Mouse (Mus musculus) hindbrain, postnatal 0 days (tissue): Measurements from ENCODE around the gene Tmem30b. TPM values are rescaled to one million over a fixed set of nuclear protein-coding genes. Genes with fewer than 3 reads are reported as not detected.

Experiments used
- ATAC-seq: fragments of 200-750 bp; cut with Nextera tagmentation; 2 replicates; pipeline ENCODE4 v1.8.0; 2017; ENCODE audit warnings: mild to moderate bottlenecking, moderate TSS enrichment, moderate library complexity
- DNase-seq: peaks from one replicate; pipeline ENCODE4 v3.0.0-alpha.2; 2015; ENCODE audit warnings: low spot score
- H3K27ac ChIP-seq: fragments of 300-500 bp; sonication (generic); 2 replicates; pipeline ENCODE4 v1.5.1; 2014; ENCODE audit warnings: mild to moderate bottlenecking
- H3K27me3 ChIP-seq: fragments of 300-500 bp; sonication (generic); 2 replicates; pipeline ENCODE4 v1.6.1; 2014; ENCODE audit warnings: low read length, mixed read lengths; ENCODE audit not compliant: insufficient read depth
- H3K36me3 ChIP-seq: fragments of 300-500 bp; sonication (generic); 2 replicates; pipeline ENCODE4 v1.6.1; 2014; ENCODE audit warnings: low read length, mixed read lengths; ENCODE audit not compliant: insufficient read depth
- H3K4me1 ChIP-seq: fragments of 300-500 bp; sonication (generic); 2 replicates; pipeline ENCODE4 v1.6.1; 2014; ENCODE audit warnings: antibody characterized with exemption, low read length, mixed read lengths; ENCODE audit not compliant: insufficient read depth
- H3K4me2 ChIP-seq: fragments of 300-500 bp; sonication (generic); 2 replicates; pipeline ENCODE4 v1.6.1; 2014; ENCODE audit warnings: low read depth, mild to moderate bottlenecking, low read length, moderate library complexity, mixed read lengths
- H3K4me3 ChIP-seq: fragments of 300-500 bp; sonication (generic); 2 replicates; pipeline ENCODE4 v1.5.1; 2014; ENCODE audit warnings: low read length
- H3K9ac ChIP-seq: fragments of 300-500 bp; sonication (generic); replicated peaks from 2 replicates; pipeline ENCODE4 v1.6.1; 2014; ENCODE audit warnings: mild to moderate bottlenecking, low read length, moderate library complexity, mixed read lengths
- H3K9me3 ChIP-seq: fragments of 300-500 bp; sonication (generic); 2 replicates; pipeline ENCODE4 v1.6.1; 2016; ENCODE audit warnings: low read length, mixed read lengths
- CTCF ChIP-seq: IDR thresholded peaks from 2 replicates; pipeline ENCODE4 v1.5.1; 2016; ENCODE audit warnings: antibody characterized with exemption, control low read depth, low read depth
- WGBS: fragments of 180-500 bp; shearing (Covaris S2); extraction: QIAGEN DNeasy Blood & Tissue Kit; methylation state at CpG from one replicate; pipeline ENCODE4 v1.1.7; 2014; 5-methylcytosine and 5-hydroxymethylcytosine counted together
- polyA plus RNA-seq: library from polyadenylated mRNA; unstranded; fragments of >200 nt; fragmentation: Nextera tagmentation; extraction: Ambion mirVana; gene quantifications from 2 replicates; pipeline ENCODE4 v1.2.1, GENCODE M21; 2015
- total RNA-seq: library from RNA; depleted of rRNA; stranded (reverse); fragments of >200 nt; gene quantifications from 2 replicates; pipeline ENCODE4 v1.2.3, GENCODE M21; 2014; rRNA removed

The Tmem30b gene
- total RNA-seq = 0.25 and 0.42 TPM in 2 replicates
- 0.33 and 0.47 TPM in 2 replicates for polyA plus RNA-seq

GRCm38 (mm10) chr12:73546086-73546711, at the start of gene Tmem30b:
Gene Tmem30b, minus strand, starts transcription at chr12:73546392.
- TF ChIP-seq CTCF = no peak
- Histone ChIP-seq H3K4me2 (peak within 1 kb of the TSS; percentile 45), H3K9ac (no peak within 1 kb of the TSS), H3K4me3 (peak within 1 kb of the TSS; percentile 30), H3K36me3 (no peaks in the 10 kb centered on the region), H3K27ac (no peak within 1 kb of the TSS), H3K4me1 (no peaks in the 10 kb centered on the region; the same call in 1 of the 2 replicates), H3K9me3 (no peaks in the 10 kb centered on the region), H3K27me3 (peaks cover 74% of the 10 kb centered on the region)
- ATAC-seq = peak; percentile 24; the same call in 1 of the 2 replicates
- DNase-seq = no peak
- 4% methylated on average over 47 of the region's 61 CpGs for WGBS

GRCm38 (mm10) chr12:73595226-73595625, 49.0 kb upstream of the Tmem30b start:
- H3K9me3 ChIP-seq = no peaks in the 10 kb centered on the region

GRCm38 (mm10) chr12:73594177-73594745, 48.1 kb upstream of the Tmem30b start:
- Histone ChIP-seq H3K4me3 (no peak overlapping the region), H3K9ac (no peak overlapping the region), H3K4me1 (no peaks in the 10 kb centered on the region), H3K27ac (no peak overlapping the region), H3K4me2 (no peak overlapping the region), H3K27me3 (no peaks in the 10 kb centered on the region), H3K9me3 (no peaks in the 10 kb centered on the region), H3K36me3 (no peaks in the 10 kb centered on the region)
- no peak for TF ChIP-seq CTCF
- no peak for ATAC-seq
- no peak for DNase-seq
- WGBS = 90% methylated on average over 9 of the region's 9 CpGs

More at GRCm38 (mm10) chr12:73595226-73595625, 49.0 kb upstream of the Tmem30b start:
- WGBS = 74% methylated on average over 8 of the region's 8 CpGs
- Histone ChIP-seq H3K9ac (no peak overlapping the region), H3K4me1 (no peaks in the 10 kb centered on the region), H3K36me3 (no peaks in the 10 kb centered on the region), H3K27ac (no peak overlapping the region), H3K4me3 (no peak overlapping the region), H3K4me2 (no peak overlapping the region), H3K27me3 (no peaks in the 10 kb centered on the region)
- DNase-seq (no peak), ATAC-seq (no peak)
- no peak for TF ChIP-seq CTCF

DNA sequence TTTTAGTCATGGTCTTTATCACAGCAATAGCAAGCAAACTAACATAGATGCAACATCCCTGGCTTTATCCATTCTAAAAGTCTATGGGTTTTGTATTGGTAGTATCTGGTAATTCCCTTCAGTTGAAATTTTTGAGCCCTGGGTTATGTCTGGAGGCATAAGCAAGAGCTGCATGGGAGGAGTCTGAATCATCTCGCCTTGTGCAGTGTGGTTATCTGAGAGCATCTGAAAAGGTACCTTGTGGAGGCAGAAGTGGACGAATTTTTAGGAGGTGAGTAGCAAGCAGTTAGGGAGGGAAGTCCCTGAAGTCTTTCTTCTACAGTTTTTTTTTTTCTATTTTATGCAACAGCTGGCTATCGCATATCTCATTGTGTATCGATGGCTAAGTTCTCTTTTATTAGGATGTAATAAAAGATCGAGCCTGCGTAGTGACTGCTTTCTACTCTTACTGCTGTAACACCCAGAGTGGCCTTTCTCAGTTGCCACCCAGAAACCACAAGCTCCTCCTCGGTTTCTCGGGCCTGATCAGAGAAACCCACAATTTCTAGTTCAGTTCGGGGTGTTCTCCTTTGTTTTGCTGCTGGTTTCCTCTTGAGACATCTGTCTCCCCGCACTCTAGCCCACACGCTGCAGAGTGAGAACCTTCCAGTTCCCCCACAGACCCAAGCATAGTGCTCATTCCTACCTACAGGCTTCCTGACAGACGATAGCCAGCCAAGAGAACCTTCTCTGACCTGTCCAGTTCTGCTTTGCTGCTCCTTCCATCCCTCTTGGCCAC, 47.0 kb upstream of the Tmem30b start:
- no peak for ATAC-seq
- Histone ChIP-seq H3K9ac (no peak overlapping the region), H3K4me2 (no peak overlapping the region), H3K27me3 (no peaks in the 10 kb centered on the region), H3K4me3 (no peak overlapping the region), H3K27ac (no peak overlapping the region), H3K36me3 (no peaks in the 10 kb centered on the region), H3K9me3 (no peaks in the 10 kb centered on the region), H3K4me1 (no peaks in the 10 kb centered on the region)
- no peak for TF ChIP-seq CTCF
- WGBS = 91% methylated on average over 12 of the region's 12 CpGs
- no peak for DNase-seq

DNA sequence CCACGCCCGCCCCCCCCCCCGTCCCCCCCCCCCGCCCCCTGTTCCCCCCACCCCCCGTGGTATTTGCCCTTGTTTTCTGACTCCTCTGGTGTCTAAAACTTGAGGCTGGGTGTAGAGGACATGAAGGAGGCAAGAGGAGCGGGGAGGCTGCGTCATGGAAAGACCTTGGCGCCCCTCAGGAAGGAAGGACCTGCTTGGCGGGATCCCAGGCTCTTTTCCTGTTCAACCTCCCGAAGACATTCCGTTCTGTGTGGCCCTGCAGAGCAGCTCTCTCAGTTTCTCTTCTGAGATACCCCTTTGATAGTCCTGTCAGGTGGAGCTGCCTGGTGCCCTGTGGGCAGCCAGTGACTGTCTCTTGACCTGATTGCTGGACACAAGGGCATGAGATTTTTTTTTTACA, 45.4 kb upstream of the Tmem30b start:
- no peak for TF ChIP-seq CTCF
- WGBS = 76% methylated on average over 7 of the region's 11 CpGs
- Histone ChIP-seq H3K4me1 (no peaks in the 10 kb centered on the region), H3K9ac (no peak overlapping the region), H3K9me3 (no peaks in the 10 kb centered on the region), H3K36me3 (no peaks in the 10 kb centered on the region), H3K4me3 (no peak overlapping the region), H3K4me2 (no peak overlapping the region), H3K27ac (no peak overlapping the region), H3K27me3 (0 out of 2 replicates have a peak, but pooled peaks cover 5% of the 10 kb centered on the region)
- DNase-seq (no peak), ATAC-seq (no peak)

- DNase-seq (no peak), ATAC-seq (no peak)
- no peak overlapping the region for H3K4me3 ChIP-seq
- no peak overlapping the region for H3K9ac ChIP-seq
- no peaks in the 10 kb centered on the region for H3K9me3 ChIP-seq
- no peak overlapping the region for H3K4me2 ChIP-seq
- no peak overlapping the region for H3K27ac ChIP-seq
- no peak for TF ChIP-seq CTCF
- 0 out of 2 replicates have a peak, but pooled peaks cover 5% of the 10 kb centered on the region for H3K4me1 ChIP-seq
- 78% methylated on average over 15 of the region's 15 CpGs for WGBS
- peaks cover 11% of the 10 kb centered on the region; the same call in 1 of the 2 replicates for H3K27me3 ChIP-seq
- no peaks in the 10 kb centered on the region for H3K36me3 ChIP-seq
Observed at GRCm38 (mm10) chr12:73590627-73591276, 44.6 kb upstream of the Tmem30b start.
